Mouse (Mus musculus) kidney, postnatal 36 days (tissue): ENCODE results near the gene C530008M17Rik.

Experiments used
- DNase-seq, 2 experiments: peaks; one replicate each; pipeline ENCODE4 v3.0.0; 2021 to 2022; ENCODE audit warnings: mixed read lengths in 2 of 2

Gene C530008M17Rik

DNA sequence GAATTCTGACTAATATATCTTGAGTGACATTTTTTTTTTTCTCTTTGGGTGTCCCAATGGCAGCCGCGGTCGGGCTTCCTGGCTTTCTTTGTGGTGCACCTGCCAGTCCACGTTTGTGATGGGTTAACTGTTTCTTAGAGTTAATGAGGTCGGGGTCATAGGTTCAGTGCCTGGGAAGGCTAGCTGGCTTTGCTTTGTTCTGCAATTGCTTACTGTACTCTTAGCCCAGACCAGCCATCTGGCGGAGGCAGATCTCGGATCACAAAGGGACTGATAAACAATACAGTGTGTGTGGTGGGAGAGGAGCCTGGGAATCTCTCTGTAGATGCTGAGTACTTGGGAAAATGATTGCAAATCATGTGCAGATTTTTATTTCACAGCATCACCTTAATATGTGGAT lies 9.1 kb downstream of the C530008M17Rik start:
- DNase-seq: no peak

DNA sequence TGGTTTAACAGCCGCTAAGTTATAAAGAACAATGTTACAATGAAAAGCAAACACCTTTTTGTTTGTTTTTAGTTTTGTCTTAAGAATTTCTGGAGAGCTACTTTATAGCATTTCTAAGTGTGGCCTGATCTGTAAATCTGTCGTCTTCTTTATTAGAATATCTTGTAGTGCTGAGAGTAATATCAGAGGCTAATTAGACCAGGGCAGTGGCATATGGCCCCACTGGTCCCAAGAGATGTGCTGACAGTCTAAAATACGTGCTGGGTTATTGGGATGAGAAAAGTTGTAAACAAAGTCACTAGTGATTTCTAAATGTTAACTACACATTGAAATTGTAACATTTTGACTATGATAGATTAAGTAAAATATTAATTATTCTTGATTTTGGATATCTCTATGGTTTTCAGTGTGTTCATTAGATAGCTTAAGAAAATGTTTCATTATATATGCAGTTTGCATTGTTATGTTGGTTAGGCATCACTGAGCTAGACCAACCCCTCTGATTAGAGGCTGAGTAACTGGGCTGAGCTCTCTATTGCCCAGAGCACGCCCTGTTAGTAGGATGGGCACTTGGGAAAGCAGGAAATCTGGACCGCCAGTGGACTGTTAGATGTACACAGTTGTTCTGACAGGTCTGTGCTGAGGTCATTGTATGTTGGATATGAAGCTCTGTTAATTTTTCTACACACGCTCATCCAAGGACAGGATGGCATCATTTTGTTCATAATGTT lies 9.9 kb downstream of the C530008M17Rik start:
- no peak for DNase-seq

DNA sequence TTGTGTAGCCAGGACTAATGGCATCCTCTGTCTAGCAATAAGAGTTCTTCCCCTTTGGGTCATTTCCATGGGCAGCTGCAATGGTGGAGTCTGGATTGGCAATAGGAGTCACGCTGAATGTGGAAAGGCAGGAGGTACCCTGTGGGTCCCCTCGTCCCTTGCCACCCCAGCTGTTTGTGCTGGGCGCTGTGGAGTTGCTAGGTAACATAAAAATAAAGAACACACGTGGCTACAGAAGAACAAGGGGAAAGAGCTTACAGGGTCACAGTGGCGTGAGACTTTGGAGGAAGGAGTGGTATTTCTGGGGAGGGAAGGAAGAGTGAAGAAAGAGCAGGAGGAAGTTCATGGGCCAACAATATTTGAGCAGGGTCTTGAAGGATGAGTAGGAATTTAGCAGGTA lies 11.8 kb downstream of the C530008M17Rik start:
- DNase-seq: no peak

DNA sequence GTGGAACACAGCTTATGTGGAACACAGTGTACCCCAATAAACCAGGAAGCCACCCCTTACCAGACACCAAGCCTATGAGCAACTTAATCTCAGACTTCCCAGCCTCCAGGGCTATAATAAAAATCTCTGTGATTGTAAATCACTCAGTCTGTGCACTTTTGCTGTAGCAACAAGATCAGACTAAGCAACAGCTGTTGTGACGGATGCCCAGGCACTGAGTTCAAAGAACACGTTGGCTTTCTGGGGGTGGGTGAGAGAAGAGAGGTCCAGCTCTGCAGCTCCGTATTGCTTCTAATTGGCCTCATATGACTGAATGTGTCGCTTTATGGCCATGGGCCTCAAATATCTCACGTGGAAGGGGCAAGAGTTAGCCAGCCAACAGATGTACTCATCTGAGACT lies 12.2 kb downstream of the C530008M17Rik start:
- no peak for DNase-seq

DNA sequence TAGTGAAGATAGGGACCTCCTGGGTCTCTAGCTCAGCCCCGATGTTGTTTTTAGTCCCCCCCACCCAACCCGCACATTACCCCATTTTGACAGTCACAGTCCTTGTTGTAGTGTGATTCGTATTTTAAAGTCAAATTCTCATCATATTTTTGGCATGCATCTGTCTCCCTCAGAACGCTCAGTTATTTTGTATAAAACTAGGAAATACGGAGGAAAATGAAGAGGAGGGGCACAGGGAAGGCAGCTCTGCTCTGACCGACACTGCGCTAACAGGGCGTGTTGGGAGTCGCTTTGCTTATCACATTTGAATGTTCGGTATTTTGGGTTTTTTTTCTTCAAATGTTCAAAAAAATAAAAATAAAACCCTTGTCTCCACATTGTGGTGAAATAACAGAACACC lies 13.9 kb downstream of the C530008M17Rik start:
- no peak for DNase-seq

- no peak for DNase-seq
Observed at GRCm38 (mm10) chr5:76674022-76674653, 17.8 kb downstream of the C530008M17Rik start.

DNA sequence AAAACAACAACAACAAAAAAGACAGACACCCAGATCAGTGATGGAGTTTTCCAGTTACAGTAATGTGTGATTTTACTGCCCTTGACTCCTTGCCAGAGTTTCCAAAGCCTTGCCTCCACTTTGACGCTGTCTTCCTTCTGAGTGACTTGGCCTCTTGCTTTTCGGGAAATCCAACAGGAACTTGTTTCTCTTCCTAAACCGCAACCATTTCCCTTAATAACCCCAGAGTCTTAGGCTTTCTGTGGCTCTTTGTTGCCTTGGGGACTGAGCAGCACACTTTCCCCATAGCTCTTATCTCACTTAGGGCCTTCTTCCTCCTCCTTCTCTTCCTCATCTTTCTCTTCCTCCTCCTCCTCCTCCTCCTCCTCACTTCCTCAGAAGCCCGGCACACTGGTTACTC lies 19.1 kb downstream of the C530008M17Rik start:
- no peak for DNase-seq

GRCm38 (mm10) chr5:76680959-76681358 lies 24.6 kb downstream of the C530008M17Rik start:
- DNase-seq: no peak

GRCm38 (mm10) chr5:76681895-76682656 lies 25.8 kb downstream of the C530008M17Rik start:
- DNase-seq: no peak

DNA sequence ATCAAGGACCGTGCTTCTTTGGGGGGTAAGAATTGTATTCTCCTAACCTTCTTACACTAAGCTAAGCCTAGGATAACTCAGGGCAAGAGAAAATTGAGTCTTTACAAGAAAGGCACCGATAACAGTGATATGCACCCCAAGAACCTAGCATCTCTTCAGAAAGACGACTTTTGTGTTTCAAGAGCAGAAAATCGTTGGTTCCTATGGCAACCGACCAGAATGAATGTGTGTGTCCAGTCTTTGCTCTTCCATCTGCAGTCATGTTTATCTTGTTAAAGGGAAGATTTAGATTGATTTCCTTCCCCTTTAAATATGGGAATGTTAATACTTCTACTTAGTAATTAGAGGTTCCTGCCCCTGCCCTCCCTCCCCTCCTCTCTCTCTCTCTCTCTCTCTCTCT lies 27.1 kb downstream of the C530008M17Rik start:
- no peak for DNase-seq

DNA sequence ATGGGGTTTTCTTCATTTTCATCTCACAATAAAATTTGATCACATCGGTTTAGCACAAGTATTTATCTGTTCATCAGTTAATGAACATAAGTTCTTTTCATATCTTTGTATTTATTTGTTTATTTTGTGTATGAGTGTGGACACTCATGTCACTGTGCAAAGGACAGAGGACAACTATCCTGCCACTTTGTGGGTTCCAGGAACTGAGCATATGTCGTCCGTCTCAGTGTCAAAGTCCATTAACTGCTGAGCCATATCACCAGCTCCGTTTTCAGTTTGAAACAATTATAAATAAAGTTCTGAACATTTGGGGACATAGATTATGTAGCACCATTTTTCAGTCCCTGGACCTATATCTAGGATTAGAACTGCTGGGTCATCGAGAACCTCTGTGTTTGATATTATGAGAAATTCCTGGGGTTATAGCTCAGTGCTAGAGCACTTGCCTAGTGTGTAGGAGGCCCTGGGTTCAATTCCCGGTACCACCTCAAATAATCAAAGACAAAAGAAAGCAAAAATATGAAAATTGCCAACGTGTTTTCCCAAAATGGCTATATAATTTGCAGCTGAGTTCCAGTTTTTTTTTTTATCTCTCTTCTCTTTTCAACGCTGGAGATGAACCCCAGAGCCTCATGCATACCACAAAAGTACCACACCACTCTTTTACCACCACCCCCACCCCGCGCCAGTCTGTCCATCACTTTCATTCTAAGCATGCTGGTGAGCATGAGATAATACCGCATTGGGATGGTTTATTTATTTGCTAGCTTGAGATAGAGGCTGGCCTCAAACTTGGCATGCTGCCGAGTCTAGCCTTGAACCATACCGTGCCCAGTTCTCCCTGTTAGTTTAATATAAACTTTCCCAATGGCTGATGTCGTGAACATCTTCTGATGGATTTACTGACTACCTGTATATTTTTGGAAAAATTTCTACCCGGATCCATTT lies 28.6 kb downstream of the C530008M17Rik start:
- no peak for DNase-seq

DNA sequence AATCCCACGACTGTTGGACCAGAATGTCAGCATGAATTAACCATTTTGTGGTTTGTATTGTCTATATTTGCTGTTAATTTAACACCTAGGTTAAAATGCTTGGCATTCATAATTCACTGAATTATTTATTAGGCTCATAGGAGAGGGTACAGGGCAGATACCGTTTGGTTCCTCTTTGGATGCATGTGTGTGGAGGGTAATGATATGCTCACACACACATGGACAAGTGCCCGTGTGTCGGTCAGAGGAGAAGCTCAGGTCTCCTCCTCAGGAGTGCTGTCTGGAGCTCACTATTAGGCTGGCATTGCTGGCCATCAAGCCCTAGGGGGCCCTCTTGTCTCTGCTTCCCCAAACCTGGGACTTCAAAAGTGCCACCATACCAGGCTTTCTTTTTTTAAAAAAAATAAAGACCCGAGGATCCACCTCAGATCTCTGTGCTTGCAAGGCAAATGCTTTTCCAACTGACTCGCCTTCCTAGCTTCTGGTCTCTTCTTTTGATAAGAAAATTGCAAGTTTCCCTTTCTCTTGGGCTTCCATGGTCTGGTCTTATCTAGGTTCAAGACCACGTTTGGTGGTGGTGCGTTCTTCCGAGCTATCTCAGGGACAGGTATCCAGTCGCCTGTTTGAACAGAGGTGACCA lies 31.8 kb downstream of the C530008M17Rik start:
- DNase-seq: no peak

GRCm38 (mm10) chr5:76688643-76689042 lies 32.3 kb downstream of the C530008M17Rik start:
- no peak for DNase-seq

- no peak for DNase-seq
Observed at GRCm38 (mm10) chr5:76690177-76690593, 33.9 kb downstream of the C530008M17Rik start.

DNA sequence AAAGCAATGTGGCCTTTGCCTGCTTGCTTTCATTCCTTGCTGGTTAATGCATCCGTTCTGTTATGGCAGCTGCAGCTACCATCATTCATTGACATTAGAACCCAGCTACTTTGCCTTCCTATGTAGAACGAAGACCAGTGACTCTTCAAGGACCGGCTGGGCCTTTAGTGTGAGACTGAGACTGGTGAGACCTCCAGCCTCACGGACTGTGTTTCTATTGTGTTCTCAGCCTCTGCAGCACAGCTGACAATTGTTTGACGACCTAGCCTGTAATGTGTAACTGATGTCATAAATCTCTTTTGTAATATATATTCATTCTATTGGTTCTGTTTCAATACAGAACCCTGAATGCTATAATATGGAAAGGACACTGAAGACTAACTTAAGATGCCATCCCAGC lies 34.9 kb downstream of the C530008M17Rik start:
- no peak for DNase-seq

GRCm38 (mm10) chr5:76691706-76692424 lies 35.6 kb downstream of the C530008M17Rik start:
- no peak for DNase-seq

- no peak for DNase-seq
Observed at GRCm38 (mm10) chr5:76697536-76697935, 41.2 kb downstream of the C530008M17Rik start.

- no peak for DNase-seq
Observed at GRCm38 (mm10) chr5:76698187-76698586, 41.9 kb downstream of the C530008M17Rik start.

DNA sequence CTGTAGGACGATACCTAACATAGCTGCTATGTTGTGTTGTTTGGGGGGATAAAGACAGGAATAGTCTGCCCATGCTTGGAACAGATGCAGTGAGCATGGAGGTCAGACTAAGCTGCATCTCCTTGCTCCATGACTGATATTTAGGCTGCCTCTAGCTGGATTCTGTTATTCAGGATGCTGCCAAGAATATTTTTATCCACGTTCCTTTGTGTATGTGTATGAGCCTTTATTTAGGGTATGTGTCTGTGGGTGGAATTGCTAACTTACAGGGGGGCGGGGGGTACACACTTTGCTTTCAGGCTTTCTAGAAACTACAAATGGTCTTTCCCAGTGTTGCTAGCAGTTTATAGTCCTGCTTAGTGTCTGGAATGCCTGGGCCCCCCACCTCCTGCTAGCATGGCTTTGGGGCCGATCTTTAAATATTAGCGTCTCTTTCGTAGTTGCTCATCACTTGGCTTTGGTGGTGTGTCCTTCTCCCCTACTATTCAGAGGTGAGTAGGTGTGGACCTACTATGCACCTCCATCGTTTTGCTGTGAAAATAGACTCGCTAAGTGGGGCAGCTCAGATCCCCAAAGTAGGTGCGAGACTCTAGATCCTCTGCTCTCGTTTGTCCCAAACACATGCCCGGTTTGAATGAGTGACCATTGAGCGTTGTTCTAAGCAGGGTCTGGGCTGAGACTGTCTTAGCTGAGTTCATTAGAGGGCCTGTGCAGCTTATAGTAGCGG lies 45.0 kb downstream of the C530008M17Rik start:
- no peak for DNase-seq

GRCm38 (mm10) chr5:76702104-76702503 lies 45.8 kb downstream of the C530008M17Rik start:
- no peak for DNase-seq

DNA sequence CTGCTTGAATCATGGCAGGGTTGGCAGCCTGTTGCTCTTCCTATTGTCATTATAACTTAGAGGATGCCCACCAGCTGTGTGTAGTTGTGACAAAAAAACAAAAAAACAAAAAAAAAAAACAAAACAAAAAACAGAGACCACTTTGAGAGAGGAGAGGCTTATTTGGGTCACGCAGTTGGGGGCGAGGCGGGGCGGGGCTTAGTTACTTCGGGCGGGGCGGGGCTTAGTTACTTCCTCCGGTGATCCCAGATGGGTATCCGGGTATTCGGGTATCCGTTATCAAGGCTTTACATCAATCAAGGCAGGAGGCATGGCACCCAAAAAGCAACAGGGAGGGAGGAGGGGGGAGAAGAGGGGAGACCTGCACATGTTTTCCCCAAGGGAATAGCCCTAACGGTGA lies 46.3 kb downstream of the C530008M17Rik start:
- peak; percentile 2 to 37 for DNase-seq
